Mouse (Mus musculus) CD4-positive helper T cell, adult 2 months (primary cell): ENCODE results near the gene Prkaca.

Experiments used
- DNase-seq: peaks from one replicate; pipeline ENCODE4 v3.0.0-alpha.2; 2012; ENCODE audit warnings: low read depth, missing footprints, low spot score

Prkaca gene

GRCm38 (mm10) chr8:83972150-83973120 is at the start of gene Prkaca:
TSS of gene Prkaca (plus strand) at chr8:83972993.
- peak; percentile 99 for DNase-seq

- DNase-seq = no peak
Measured at GRCm38 (mm10) chr8:83924585-83924984, 48.2 kb upstream of the Prkaca start.

GRCm38 (mm10) chr8:83926266-83926665 is 46.5 kb upstream of the Prkaca start:
- DNase-seq = no peak

GRCm38 (mm10) chr8:83934222-83934621 is 38.6 kb upstream of the Prkaca start:
- no peak for DNase-seq

GRCm38 (mm10) chr8:83934994-83935393 is 37.8 kb upstream of the Prkaca start:
- no peak for DNase-seq

- no peak for DNase-seq
Measured at GRCm38 (mm10) chr8:83935435-83935834, 37.4 kb upstream of the Prkaca start.

- no peak for DNase-seq
Measured at GRCm38 (mm10) chr8:83937645-83938044, 35.1 kb upstream of the Prkaca start.

GRCm38 (mm10) chr8:83938330-83938729 is 34.5 kb upstream of the Prkaca start:
- no peak for DNase-seq

- DNase-seq = no peak
Measured at GRCm38 (mm10) chr8:83941066-83941677, 31.6 kb upstream of the Prkaca start.

- no peak for DNase-seq
Measured at GRCm38 (mm10) chr8:83942446-83942845, 30.3 kb upstream of the Prkaca start.

GRCm38 (mm10) chr8:83945540-83945939 is 27.3 kb upstream of the Prkaca start:
- no peak for DNase-seq

- no peak for DNase-seq
Measured at GRCm38 (mm10) chr8:83954749-83955105, 18.1 kb upstream of the Prkaca start.

- DNase-seq = peak; percentile 100
Measured at GRCm38 (mm10) chr8:83955106-83955957, 17.5 kb upstream of the Prkaca start, which contains the start of the genes Gm10644 and Asf1b. TSS of gene Gm10644 (minus strand) at chr8:83955205. TSS of gene Asf1b (plus strand) at chr8:83955507.

GRCm38 (mm10) chr8:83955958-83956218 is 16.9 kb upstream of the Prkaca start:
- no peak for DNase-seq

GRCm38 (mm10) chr8:83956789-83957188 is 16.0 kb upstream of the Prkaca start:
- peak; percentile 60 for DNase-seq

- DNase-seq = no peak
Measured at GRCm38 (mm10) chr8:83964015-83964765, 8.6 kb upstream of the Prkaca start.

GRCm38 (mm10) chr8:83967701-83968100 is 5.1 kb upstream of the Prkaca start:
- DNase-seq = no peak

GRCm38 (mm10) chr8:83971121-83971520 is 1.7 kb upstream of the Prkaca start:
- DNase-seq = no peak

- DNase-seq = no peak
Measured at GRCm38 (mm10) chr8:83971661-83972060, 1.1 kb upstream of the Prkaca start.

GRCm38 (mm10) chr8:83973161-83974031 is 603 bp downstream of the Prkaca start:
- no peak for DNase-seq
